Mouse (Mus musculus) liver, adult 2 months (tissue): ENCODE results near the gene Gins1. TPM values are rescaled to one million over a fixed set of nuclear protein-coding genes. Genes with fewer than 3 reads are reported as not detected.

Source experiments
- DNase-seq: peaks from one replicate; pipeline ENCODE4 v3.0.0-alpha.2; 2011; ENCODE audit warnings: low read depth, low spot score; ENCODE audit errors: extremely low read depth
- H3K27ac ChIP-seq: fragments of 200-500 bp; replicated peaks from 2 replicates; pipeline ENCODE4 v1.5.1; 2012; ENCODE audit warnings: low read depth, mild to moderate bottlenecking, control low read depth, inconsistent platforms, low read length; ENCODE audit not compliant: insufficient read depth
- H3K27me3 ChIP-seq: fragments of 200-500 bp; 2 replicates; pipeline ENCODE4 v1.6.1; 2012; ENCODE audit warnings: mild to moderate bottlenecking, moderate library complexity, low read length, inconsistent platforms; ENCODE audit not compliant: control insufficient read depth, insufficient read depth
- H3K36me3 ChIP-seq: fragments of 200-500 bp; 2 replicates; pipeline ENCODE4 v1.6.1; 2012; ENCODE audit warnings: low read length, inconsistent platforms; ENCODE audit not compliant: control insufficient read depth, insufficient read depth
- H3K4me1 ChIP-seq: fragments of 200-500 bp; 2 replicates; pipeline ENCODE4 v1.6.1; 2011; ENCODE audit warnings: low read length; ENCODE audit not compliant: control insufficient read depth, insufficient read depth
- H3K4me3 ChIP-seq: fragments of 200-500 bp; 2 replicates; pipeline ENCODE4 v1.5.1; 2011; ENCODE audit warnings: low read depth, mild to moderate bottlenecking, control low read depth, low read length, moderate library complexity; ENCODE audit not compliant: insufficient read depth
- H3K79me2 ChIP-seq: fragments of 200-500 bp; 2 replicates; pipeline ENCODE4 v1.6.1; 2012; ENCODE audit warnings: inconsistent platforms, mild to moderate bottlenecking, low read length, moderate library complexity; ENCODE audit not compliant: control insufficient read depth, insufficient read depth
- H3K9ac ChIP-seq: fragments of 200-500 bp; 2 replicates; pipeline ENCODE4 v1.6.1; 2012; ENCODE audit warnings: low read depth, mild to moderate bottlenecking, control low read depth, inconsistent platforms, low read length
- CTCF ChIP-seq: fragments of 200-500 bp; IDR thresholded peaks from 2 replicates; pipeline ENCODE4 v1.5.1; 2011; ENCODE audit warnings: low read depth, low read length, control low read depth
- POLR2A ChIP-seq: fragments of 200-500 bp; IDR thresholded peaks from 2 replicates; pipeline ENCODE4 v1.6.1; 2011; ENCODE audit warnings: low read length, control low read depth; ENCODE audit not compliant: insufficient read depth; ENCODE audit errors: extremely low read depth
- WGBS: fragments of 180-500 bp; shearing (Covaris S2); methylation state at CpG from one replicate; pipeline ENCODE4 v1.1.7; 2018; 5-methylcytosine and 5-hydroxymethylcytosine counted together
- polyA plus RNA-seq: library from polyadenylated mRNA; depleted of rRNA; stranded (reverse); fragments of >200 nt; gene quantifications from 2 replicates; pipeline ENCODE4 v1.2.3, GENCODE M21; 2012
- total RNA-seq: library from RNA; depleted of rRNA; stranded (reverse); fragments of >200 nt; gene quantifications from 2 replicates; pipeline ENCODE4 v1.2.3, GENCODE M21; 2014

Gene Gins1
- total and polyA plus RNA-seq, 2 experiments = 2.0 to 5.4 TPM

GRCm38 (mm10) chr2:150967491-150967890 lies 62.3 kb downstream of the Gins1 start:
- no peak overlapping the region for H3K27ac ChIP-seq
- H3K9ac ChIP-seq = no peak overlapping the region
- H3K4me3 ChIP-seq = no peak overlapping the region
- WGBS = 86% methylated on average over 2 of the region's 2 CpGs
- H3K79me2 ChIP-seq = no peaks in the 10 kb centered on the region
- no peaks in the 10 kb centered on the region for H3K36me3 ChIP-seq
- H3K4me1 ChIP-seq = no peaks in the 10 kb centered on the region
- H3K27me3 ChIP-seq = no peaks in the 10 kb centered on the region
- DNase-seq = no peak
- TF ChIP-seq POLR2A (no peak), CTCF (no peak)

- no peak for TF ChIP-seq POLR2A
- TF ChIP-seq CTCF = no peak
- Histone ChIP-seq H3K9ac (no peak overlapping the region), H3K27me3 (no peaks in the 10 kb centered on the region), H3K36me3 (no peaks in the 10 kb centered on the region), H3K4me3 (no peak overlapping the region), H3K4me1 (no peaks in the 10 kb centered on the region), H3K79me2 (no peaks in the 10 kb centered on the region), H3K27ac (no peak overlapping the region)
- DNase-seq = no peak
- WGBS = 92% methylated on average over 2 of the region's 2 CpGs
Measured at GRCm38 (mm10) chr2:150969231-150969630, 64.0 kb downstream of the Gins1 start.

GRCm38 (mm10) chr2:150971856-150972255 lies 66.7 kb downstream of the Gins1 start:
- Histone ChIP-seq H3K79me2 (no peaks in the 10 kb centered on the region), H3K4me3 (no peak overlapping the region), H3K9ac (no peak overlapping the region), H3K27me3 (no peaks in the 10 kb centered on the region), H3K4me1 (no peaks in the 10 kb centered on the region), H3K36me3 (no peaks in the 10 kb centered on the region), H3K27ac (no peak overlapping the region)
- WGBS = 93% methylated on average over 7 of the region's 7 CpGs
- no peak for DNase-seq
- TF ChIP-seq POLR2A (no peak), CTCF (no peak)

GRCm38 (mm10) chr2:150972681-150973080 lies 67.5 kb downstream of the Gins1 start:
- Histone ChIP-seq H3K79me2 (no peaks in the 10 kb centered on the region), H3K36me3 (no peaks in the 10 kb centered on the region), H3K4me3 (no peak overlapping the region), H3K9ac (no peak overlapping the region), H3K27ac (no peak overlapping the region), H3K4me1 (no peaks in the 10 kb centered on the region), H3K27me3 (no peaks in the 10 kb centered on the region)
- WGBS = 96% methylated on average over 3 of the region's 3 CpGs
- TF ChIP-seq CTCF = no peak
- TF ChIP-seq POLR2A = no peak
- no peak for DNase-seq

- Histone ChIP-seq H3K4me1 (no peaks in the 10 kb centered on the region), H3K27ac (no peak overlapping the region), H3K4me3 (no peak overlapping the region), H3K27me3 (no peaks in the 10 kb centered on the region), H3K36me3 (no peaks in the 10 kb centered on the region), H3K79me2 (no peaks in the 10 kb centered on the region), H3K9ac (no peak overlapping the region)
- DNase-seq = no peak
- 94% methylated on average over 8 of the region's 8 CpGs for WGBS
- no peak for TF ChIP-seq POLR2A
- TF ChIP-seq CTCF = no peak
Measured at GRCm38 (mm10) chr2:150973401-150974115, 68.4 kb downstream of the Gins1 start.

- Histone ChIP-seq H3K27me3 (no peaks in the 10 kb centered on the region), H3K9ac (no peak overlapping the region), H3K79me2 (no peaks in the 10 kb centered on the region), H3K4me3 (no peak overlapping the region), H3K36me3 (no peaks in the 10 kb centered on the region), H3K27ac (no peak overlapping the region), H3K4me1 (no peaks in the 10 kb centered on the region)
- TF ChIP-seq CTCF (no peak), POLR2A (no peak)
- no peak for DNase-seq
- 95% methylated on average over 5 of the region's 5 CpGs for WGBS
Measured at GRCm38 (mm10) chr2:150976871-150977270, 71.7 kb downstream of the Gins1 start.
